Mouse (Mus musculus): Measurements from ENCODE around the gene Cd36. TPM values are rescaled to one million over a fixed set of nuclear protein-coding genes. Genes with fewer than 3 reads are reported as not detected.

Gene Cd36
- total and polyA plus RNA-seq, 2 experiments from 2014 or later: 2.2 to 2.6 TPM

- ATAC-seq (ENCODE audit: low FRiP score): no peak
- 89% methylated on average over 4 of the region's 4 CpGs for WGBS
These were observed 31.3 kb downstream of the Cd36 start for GRCm38 (mm10) chr5:17857262-17857661.

DNA sequence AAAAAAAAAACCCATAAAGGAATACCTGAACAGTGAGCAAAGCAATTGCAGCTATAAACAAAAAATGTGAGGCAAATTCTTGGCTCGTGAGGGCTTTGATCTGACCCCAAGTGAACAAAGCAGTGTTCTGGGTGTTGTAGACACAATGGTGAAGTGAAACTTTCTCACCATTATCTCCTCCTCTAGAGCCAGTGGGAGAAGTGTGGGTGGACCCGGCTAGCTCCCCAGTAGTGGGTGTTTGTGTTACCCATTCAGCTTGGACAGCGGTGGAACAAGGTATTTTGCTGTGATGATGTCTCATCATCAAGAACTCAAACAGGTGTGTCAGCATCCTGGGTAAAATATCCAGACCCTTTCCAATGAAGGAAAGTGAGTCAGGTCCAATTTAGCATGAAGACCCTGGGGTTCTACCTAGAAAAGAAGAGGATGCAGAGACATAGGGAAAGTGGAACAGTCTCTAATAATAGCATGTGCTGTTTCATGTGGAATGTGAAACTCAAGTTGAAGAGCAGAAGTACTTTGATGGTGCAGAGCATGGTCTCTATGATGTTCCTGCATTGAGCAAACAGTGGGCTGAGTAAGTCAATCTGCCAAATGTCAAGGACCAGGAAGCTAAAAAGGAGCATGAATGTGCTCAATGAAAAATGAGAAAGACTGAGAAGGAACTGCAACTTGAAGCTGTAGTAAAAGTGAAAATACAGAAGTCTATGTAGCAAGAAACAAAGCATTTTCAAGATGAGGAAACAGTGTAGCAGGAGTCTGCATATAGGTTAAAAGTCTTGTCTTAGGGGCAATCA, 34.3 kb downstream of the Cd36 start:
- no peak for TF ChIP-seq CTCF (IDR thresholded peaks at IDR 0.05)
- H3K4me3 ChIP-seq (ENCODE audit: low read depth, low read length): no peak overlapping the region
- H3K9me3 ChIP-seq (ENCODE audit: low read length): no peaks in the 10 kb centered on the region
- DNase-seq (ENCODE audit: low spot score) (no peak), ATAC-seq (ENCODE audit: low FRiP score) (no peak)
- 86% methylated on average over 3 of the region's 3 CpGs for WGBS
- no peaks in the 10 kb centered on the region for H3K27me3 ChIP-seq (ENCODE audit: insufficient read depth, low read length)
- H3K4me2 ChIP-seq (ENCODE audit: low read depth, low read length, poor library complexity, severe bottlenecking): no peak overlapping the region
- no peak overlapping the region for H3K9ac ChIP-seq (replicated peaks; ENCODE audit: low read length, poor library complexity, severe bottlenecking)
- no peaks in the 10 kb centered on the region for H3K36me3 ChIP-seq (ENCODE audit: insufficient read depth, low read length)
- H3K27ac ChIP-seq (ENCODE audit: low read depth, low read length): no peak overlapping the region
- H3K4me1 ChIP-seq (ENCODE audit: insufficient read depth, low read length): no peaks in the 10 kb centered on the region

More at GRCm38 (mm10) chr5:17857262-17857661, 31.3 kb downstream of the Cd36 start:
- H3K4me3 ChIP-seq (ENCODE audit: low read depth, low read length): no peak overlapping the region
- H3K4me2 ChIP-seq (ENCODE audit: low read depth, low read length, poor library complexity, severe bottlenecking): no peak overlapping the region
- DNase-seq (ENCODE audit: low spot score): no peak
- H3K27ac ChIP-seq (ENCODE audit: low read depth, low read length): no peak overlapping the region
- no peaks in the 10 kb centered on the region for H3K27me3 ChIP-seq (ENCODE audit: insufficient read depth, low read length)
- H3K9me3 ChIP-seq (ENCODE audit: low read length): no peaks in the 10 kb centered on the region
- no peaks in the 10 kb centered on the region for H3K4me1 ChIP-seq (ENCODE audit: insufficient read depth, low read length)
- no peaks in the 10 kb centered on the region for H3K36me3 ChIP-seq (ENCODE audit: insufficient read depth, low read length)
- TF ChIP-seq CTCF (IDR thresholded peaks at IDR 0.05): no peak
- H3K9ac ChIP-seq (replicated peaks; ENCODE audit: low read length, poor library complexity, severe bottlenecking): no peak overlapping the region

GRCm38 (mm10) chr5:17850582-17850981, 38.0 kb downstream of the Cd36 start:
- no peaks in the 10 kb centered on the region for H3K9me3 ChIP-seq (ENCODE audit: low read length)
- ATAC-seq (ENCODE audit: low FRiP score): no peak
- no peak overlapping the region for H3K27ac ChIP-seq (ENCODE audit: low read depth, low read length)
- 90% methylated on average over 2 of the region's 2 CpGs for whole genome bisulfite sequencing
- no peak overlapping the region for H3K4me3 ChIP-seq (ENCODE audit: low read depth, low read length)
- no peak overlapping the region for H3K4me2 ChIP-seq (ENCODE audit: low read depth, low read length, poor library complexity, severe bottlenecking)
- no peaks in the 10 kb centered on the region for H3K4me1 ChIP-seq (ENCODE audit: insufficient read depth, low read length)
- H3K27me3 ChIP-seq (ENCODE audit: insufficient read depth, low read length): no peaks in the 10 kb centered on the region
- no peak overlapping the region for H3K9ac ChIP-seq (replicated peaks; ENCODE audit: low read length, poor library complexity, severe bottlenecking)
- no peak for DNase-seq (ENCODE audit: low spot score)
- TF ChIP-seq CTCF (IDR thresholded peaks at IDR 0.05): no peak
- H3K36me3 ChIP-seq (ENCODE audit: insufficient read depth, low read length): no peaks in the 10 kb centered on the region

GRCm38 (mm10) chr5:17849582-17849981, 39.0 kb downstream of the Cd36 start:
- Histone ChIP-seq H3K4me1 (ENCODE audit: insufficient read depth, low read length) (no peaks in the 10 kb centered on the region), H3K36me3 (ENCODE audit: insufficient read depth, low read length) (no peaks in the 10 kb centered on the region), H3K9ac (replicated peaks; ENCODE audit: low read length, poor library complexity, severe bottlenecking) (no peak overlapping the region), H3K4me3 (ENCODE audit: low read depth, low read length) (no peak overlapping the region), H3K4me2 (ENCODE audit: low read depth, low read length, poor library complexity, severe bottlenecking) (no peak overlapping the region), H3K27me3 (ENCODE audit: insufficient read depth, low read length) (no peaks in the 10 kb centered on the region), H3K9me3 (ENCODE audit: low read length) (no peaks in the 10 kb centered on the region), H3K27ac (ENCODE audit: low read depth, low read length) (no peak overlapping the region)
- DNase-seq (ENCODE audit: low spot score) (no peak), ATAC-seq (ENCODE audit: low FRiP score) (no peak)
- WGBS: 84% methylated on average over 1 of the region's 1 CpGs
- no peak for TF ChIP-seq CTCF (IDR thresholded peaks at IDR 0.05)

GRCm38 (mm10) chr5:17848733-17849132, 39.9 kb downstream of the Cd36 start:
- ATAC-seq (ENCODE audit: low FRiP score): no peak

DNA sequence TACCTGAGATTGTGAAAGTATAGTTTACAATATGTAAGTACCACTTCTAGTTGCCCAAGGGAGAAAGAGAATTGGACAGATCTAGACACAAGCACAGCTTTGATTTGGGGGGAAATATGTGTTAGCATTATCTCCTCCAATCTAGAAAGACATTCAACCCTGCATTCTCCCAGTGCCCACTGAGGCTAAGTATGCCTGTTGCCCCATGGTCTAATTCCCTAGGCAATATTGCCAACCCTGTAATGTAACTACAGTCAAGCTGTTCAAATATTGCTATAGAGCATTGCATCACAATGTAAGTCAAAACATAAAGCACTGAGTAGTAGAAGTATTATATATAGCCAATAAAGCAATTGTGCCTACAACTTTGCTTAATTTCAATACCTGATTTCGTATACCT, 40.3 kb downstream of the Cd36 start:
- no peak overlapping the region for H3K27ac ChIP-seq (ENCODE audit: low read depth, low read length)
- 85% methylated on average over 1 of the region's 1 CpGs for WGBS
- no peaks in the 10 kb centered on the region for H3K27me3 ChIP-seq (ENCODE audit: insufficient read depth, low read length)
- DNase-seq (ENCODE audit: low spot score) (no peak), ATAC-seq (ENCODE audit: low FRiP score) (no peak)
- no peak overlapping the region for H3K9ac ChIP-seq (replicated peaks; ENCODE audit: low read length, poor library complexity, severe bottlenecking)
- H3K4me1 ChIP-seq (ENCODE audit: insufficient read depth, low read length): no peaks in the 10 kb centered on the region
- no peaks in the 10 kb centered on the region for H3K9me3 ChIP-seq (ENCODE audit: low read length)
- H3K4me2 ChIP-seq (ENCODE audit: low read depth, low read length, poor library complexity, severe bottlenecking): no peak overlapping the region
- H3K4me3 ChIP-seq (ENCODE audit: low read depth, low read length): no peak overlapping the region
- no peak for TF ChIP-seq CTCF (IDR thresholded peaks at IDR 0.05)
- H3K36me3 ChIP-seq (ENCODE audit: insufficient read depth, low read length): no peaks in the 10 kb centered on the region

More at GRCm38 (mm10) chr5:17848733-17849132, 39.9 kb downstream of the Cd36 start:
- no peaks in the 10 kb centered on the region for H3K27me3 ChIP-seq (ENCODE audit: insufficient read depth, low read length)
- H3K9ac ChIP-seq (replicated peaks; ENCODE audit: low read length, poor library complexity, severe bottlenecking): no peak overlapping the region
- no peak for TF ChIP-seq CTCF (IDR thresholded peaks at IDR 0.05)
- 86% methylated on average over 2 of the region's 2 CpGs for WGBS
- H3K4me3 ChIP-seq (ENCODE audit: low read depth, low read length): no peak overlapping the region
- no peak overlapping the region for H3K27ac ChIP-seq (ENCODE audit: low read depth, low read length)
- H3K4me1 ChIP-seq (ENCODE audit: insufficient read depth, low read length): no peaks in the 10 kb centered on the region
- no peaks in the 10 kb centered on the region for H3K9me3 ChIP-seq (ENCODE audit: low read length)
- no peaks in the 10 kb centered on the region for H3K36me3 ChIP-seq (ENCODE audit: insufficient read depth, low read length)
- H3K4me2 ChIP-seq (ENCODE audit: low read depth, low read length, poor library complexity, severe bottlenecking): no peak overlapping the region
- no peak for DNase-seq (ENCODE audit: low spot score)

Data from midbrain, postnatal 0 days (tissue).